Mouse (Mus musculus): ENCODE results near the gene Plcg1. TPM values are rescaled to one million over a fixed set of nuclear protein-coding genes. Genes with fewer than 3 reads are reported as not detected.

The Plcg1 gene
- polyA plus RNA-seq, 1 experiment from 2014 or later = 61.7 TPM

DNA sequence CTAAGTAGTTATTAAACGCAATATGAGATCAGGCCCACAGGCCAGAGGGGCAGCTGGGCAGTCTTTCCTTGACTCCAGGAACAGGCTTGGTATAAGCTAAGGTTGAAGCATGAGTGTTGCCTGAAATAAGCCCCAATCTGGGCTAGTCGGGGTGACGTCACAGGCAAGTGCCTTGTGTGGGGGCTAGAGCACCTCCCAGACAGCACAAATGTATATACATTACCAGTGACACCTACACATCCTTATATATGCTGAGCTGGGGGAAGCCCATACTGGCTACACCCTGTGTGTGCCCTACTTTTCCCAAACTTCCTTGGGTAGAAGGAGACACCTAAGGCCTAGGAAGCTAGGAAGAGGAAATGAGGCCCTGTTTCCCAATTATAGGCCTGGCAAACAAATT is 2.1 kb upstream of the Plcg1 start:
- Histone ChIP-seq H3K4me3 (no peak overlapping the region), H3K4me1 (peaks cover 38% of the 10 kb centered on the region), H3K9me3 (no peaks in the 10 kb centered on the region), H3K27me3 (ENCODE audit: poor library complexity, severe bottlenecking) (peaks cover 9% of the 10 kb centered on the region), H3K36me3 (replicated peaks) (peaks cover 24% of the 10 kb centered on the region), H3K27ac (no peak overlapping the region)
- no peak for DNase-seq (ENCODE audit: extremely low spot score, low spot score)
- 81% methylated on average over 3 of the region's 3 CpGs for WGBS

DNA sequence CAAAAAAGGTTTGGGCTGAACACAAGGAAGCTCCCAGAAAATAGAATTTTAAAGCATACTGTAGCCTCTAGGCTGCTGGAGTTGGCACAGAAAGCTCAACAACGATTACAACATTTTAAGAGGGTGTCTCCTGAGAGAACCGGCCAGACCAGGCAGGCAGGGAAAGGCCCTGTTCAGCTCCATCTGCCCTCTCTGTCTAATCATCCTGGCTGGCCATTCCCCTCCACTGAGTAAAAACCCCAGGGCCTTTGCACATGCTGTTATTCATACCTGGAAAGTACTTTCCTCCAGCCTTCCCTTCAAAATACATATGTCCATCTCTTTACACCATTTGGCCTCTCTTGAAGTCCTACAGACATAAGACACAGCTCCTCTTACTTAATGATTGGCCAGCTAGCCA is 1.7 kb upstream of the Plcg1 start:
- H3K4me3 ChIP-seq = no peak overlapping the region

DNA sequence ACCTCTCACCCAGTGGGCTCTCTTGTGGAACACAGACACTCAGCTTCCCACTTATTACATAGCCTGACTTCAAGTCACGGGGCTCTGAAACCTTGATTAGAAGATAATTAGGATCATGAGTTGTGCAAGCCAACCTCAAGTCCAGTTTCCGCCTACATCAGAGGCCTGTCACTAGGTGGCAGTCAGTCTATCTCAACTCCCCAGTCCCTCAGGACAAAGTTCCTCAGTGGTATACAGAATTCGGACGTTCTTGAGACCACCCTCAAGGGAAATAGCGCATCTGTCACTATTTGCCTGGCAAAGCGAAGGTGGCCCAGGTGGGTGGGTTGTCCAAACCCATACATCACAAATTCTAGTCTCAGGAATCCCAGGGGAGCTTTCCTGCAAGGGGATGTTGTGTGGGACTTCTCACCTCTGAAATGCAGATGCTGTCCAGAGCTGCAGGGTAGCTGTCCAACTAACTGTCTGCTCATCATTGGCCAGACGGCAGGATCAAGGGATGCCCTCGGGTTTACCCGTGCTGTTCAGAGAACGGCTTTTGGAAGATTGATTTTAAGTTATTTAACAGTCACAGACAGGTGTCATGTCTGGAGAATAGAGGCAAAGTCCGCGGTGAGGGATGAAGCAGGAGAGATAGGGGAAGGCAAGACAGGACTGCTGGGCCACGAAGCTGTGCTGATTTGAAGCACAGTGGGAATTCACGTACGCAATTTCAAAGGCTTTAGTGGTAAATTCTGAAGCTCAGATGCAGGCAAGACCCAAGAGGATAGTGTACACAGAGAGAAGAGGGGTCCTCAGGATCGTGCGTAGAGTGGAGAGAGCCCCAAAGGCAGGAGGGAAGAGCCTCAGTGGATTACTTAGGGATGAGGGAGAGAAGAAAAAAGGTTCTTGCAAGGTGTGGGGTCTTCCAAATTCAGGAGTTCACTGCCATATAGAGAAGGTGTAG is 976 bp upstream of the Plcg1 start:
- Histone ChIP-seq H3K4me1 (peaks cover 49% of the 10 kb centered on the region), H3K27ac (peak overlapping the region; percentile 100), H3K27me3 (ENCODE audit: poor library complexity, severe bottlenecking) (peaks cover 9% of the 10 kb centered on the region), H3K9me3 (no peaks in the 10 kb centered on the region), H3K4me3 (peak overlapping the region; percentile 97), H3K36me3 (replicated peaks) (peaks cover 24% of the 10 kb centered on the region)
- no peak for DNase-seq (ENCODE audit: extremely low spot score, low spot score)
- 38% methylated on average over 17 of the region's 17 CpGs for WGBS

More for the DNA sequence above, 1.7 kb upstream of the Plcg1 start:
- no peak for DNase-seq (ENCODE audit: extremely low spot score, low spot score)
- H3K36me3 ChIP-seq (replicated peaks) = peaks cover 24% of the 10 kb centered on the region
- H3K4me1 ChIP-seq = peaks cover 43% of the 10 kb centered on the region
- no peaks in the 10 kb centered on the region for H3K9me3 ChIP-seq
- WGBS = 89% methylated on average over 2 of the region's 2 CpGs
- peaks cover 9% of the 10 kb centered on the region for H3K27me3 ChIP-seq (ENCODE audit: poor library complexity, severe bottlenecking)
- no peak overlapping the region for H3K27ac ChIP-seq

DNA sequence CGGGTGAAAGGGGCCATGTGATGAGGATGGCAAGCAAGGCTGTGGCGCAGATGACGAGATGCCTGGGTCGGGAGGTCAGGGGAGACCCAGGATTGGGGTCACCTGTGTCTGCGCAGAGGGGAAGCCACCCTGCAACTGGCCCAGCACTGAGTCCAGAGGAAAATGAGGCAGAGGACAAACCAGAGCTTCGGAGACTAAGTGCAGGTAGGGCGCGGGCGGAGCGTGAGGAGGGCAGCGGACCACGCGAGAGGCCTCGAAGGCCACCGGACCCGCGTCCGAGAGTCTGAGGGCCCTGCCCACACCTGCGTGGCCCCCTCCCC is 343 bp upstream of the Plcg1 start:
- WGBS = 5% methylated on average over 19 of the region's 19 CpGs
- peak overlapping the region; percentile 97 for H3K4me3 ChIP-seq
- H3K27ac ChIP-seq = peak overlapping the region; percentile 100
- peaks cover 55% of the 10 kb centered on the region for H3K4me1 ChIP-seq
- H3K36me3 ChIP-seq (replicated peaks) = peaks cover 24% of the 10 kb centered on the region
- no peak for DNase-seq (ENCODE audit: extremely low spot score, low spot score)
- H3K9me3 ChIP-seq = no peaks in the 10 kb centered on the region
- H3K27me3 ChIP-seq (ENCODE audit: poor library complexity, severe bottlenecking) = peaks cover 9% of the 10 kb centered on the region

DNA sequence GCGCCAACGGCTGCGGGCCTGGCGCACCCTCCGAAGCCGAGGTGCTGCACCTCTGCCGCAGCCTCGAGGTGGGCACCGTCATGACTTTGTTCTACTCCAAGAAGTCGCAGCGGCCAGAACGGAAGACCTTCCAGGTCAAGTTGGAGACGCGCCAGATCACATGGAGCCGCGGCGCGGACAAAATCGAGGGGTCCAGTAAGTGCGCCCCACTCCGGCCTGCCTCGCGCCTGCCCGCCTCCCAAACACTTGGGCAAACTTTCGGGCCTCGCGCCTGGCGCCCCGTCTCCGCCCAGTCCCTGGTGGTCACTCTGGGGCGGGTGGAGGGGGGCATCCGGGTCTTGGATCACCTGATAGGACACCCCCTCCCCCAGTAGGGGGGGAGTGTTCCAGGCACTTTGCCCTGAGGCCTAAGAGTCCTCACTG is 750 bp downstream of the Plcg1 start:
- under 1% methylated on average over 32 of the region's 32 CpGs for WGBS
- Histone ChIP-seq H3K4me3 (peak overlapping the region; percentile 97), H3K27me3 (ENCODE audit: poor library complexity, severe bottlenecking) (peaks cover 9% of the 10 kb centered on the region), H3K36me3 (replicated peaks) (peaks cover 33% of the 10 kb centered on the region), H3K4me1 (peaks cover 55% of the 10 kb centered on the region), H3K9me3 (no peaks in the 10 kb centered on the region), H3K27ac (peak overlapping the region; percentile 100)
- peak; percentile 66 for DNase-seq (ENCODE audit: extremely low spot score, low spot score)

DNA sequence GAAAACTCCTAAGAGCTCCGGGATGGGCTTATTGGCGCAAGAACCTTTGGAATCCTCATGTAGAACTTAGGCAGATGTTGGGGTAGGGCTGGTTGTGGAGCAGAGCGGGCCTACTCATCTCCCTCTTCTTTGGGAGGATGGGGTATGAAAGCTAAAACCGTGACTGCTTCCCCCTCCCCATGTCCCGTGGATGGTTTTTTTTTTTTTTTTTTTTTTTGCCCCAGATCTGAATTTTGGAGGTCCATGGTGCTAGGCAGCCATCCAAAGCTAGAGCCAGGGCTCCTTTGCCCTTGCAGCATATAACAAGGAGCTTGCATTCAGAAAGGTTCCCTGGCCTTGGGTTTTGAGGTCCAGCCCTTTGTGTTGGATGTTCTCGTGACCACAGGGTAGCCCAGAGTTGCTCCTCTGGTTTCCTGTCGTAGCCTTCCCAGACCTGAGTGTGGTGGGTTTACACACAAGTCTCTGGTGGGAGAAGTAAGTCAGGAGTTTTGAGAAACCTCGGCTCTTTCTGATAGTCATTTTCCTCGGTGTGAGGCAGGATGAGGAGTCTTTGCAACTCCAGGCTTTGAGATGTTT is 1.4 kb downstream of the Plcg1 start:
- H3K9me3 ChIP-seq = no peaks in the 10 kb centered on the region
- no peak for DNase-seq (ENCODE audit: extremely low spot score, low spot score)
- H3K27ac ChIP-seq = peak overlapping the region; percentile 100
- H3K27me3 ChIP-seq (ENCODE audit: poor library complexity, severe bottlenecking) = peaks cover 9% of the 10 kb centered on the region
- H3K4me1 ChIP-seq = peaks cover 55% of the 10 kb centered on the region
- peak overlapping the region; percentile 97 for H3K4me3 ChIP-seq
- H3K36me3 ChIP-seq (replicated peaks) = peaks cover 40% of the 10 kb centered on the region
- 53% methylated on average over 9 of the region's 9 CpGs for WGBS

DNA sequence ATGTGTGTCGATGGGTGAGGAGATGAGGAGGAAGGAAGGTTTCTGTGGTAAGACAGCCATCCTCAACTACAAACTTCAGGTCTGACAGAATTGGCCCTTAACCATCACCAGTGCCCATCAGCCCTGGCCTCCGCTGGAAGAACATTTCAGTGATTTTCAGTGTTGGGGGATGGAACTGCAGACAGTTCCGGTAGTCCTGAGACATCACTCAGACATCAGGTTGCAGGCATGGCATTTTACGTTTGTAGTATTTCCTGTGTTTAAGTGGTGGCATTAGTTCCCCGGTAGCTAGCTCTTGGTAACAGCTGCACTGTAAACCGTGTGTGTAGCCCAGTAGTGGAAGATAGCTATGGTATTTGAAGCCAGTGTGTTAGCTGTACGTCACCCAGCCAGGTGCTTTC is 2.0 kb downstream of the Plcg1 start:
- peaks cover 46% of the 10 kb centered on the region for H3K36me3 ChIP-seq (replicated peaks)

DNA sequence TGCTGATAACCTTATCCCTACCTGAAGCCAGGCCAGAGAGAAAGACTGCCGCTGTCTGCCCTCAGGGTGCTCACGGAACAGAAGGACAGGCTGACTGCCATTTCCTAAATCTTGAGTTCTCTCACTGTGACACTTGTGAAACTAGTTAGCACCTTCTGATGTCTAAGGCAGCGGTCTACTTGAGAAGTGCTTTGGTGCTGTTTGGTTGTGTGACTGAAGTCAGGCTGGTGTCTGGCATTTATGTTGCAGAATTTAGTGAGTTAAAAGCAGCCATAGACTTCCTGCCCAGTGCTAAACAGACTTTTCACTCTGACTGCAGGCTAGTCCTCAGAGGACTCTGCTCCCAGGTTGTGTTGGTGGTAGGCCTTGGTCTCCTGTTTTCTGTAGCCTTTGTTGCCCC is 3.2 kb downstream of the Plcg1 start:
- no peak for DNase-seq (ENCODE audit: extremely low spot score, low spot score)
- Histone ChIP-seq H3K27ac (no peak overlapping the region), H3K36me3 (replicated peaks) (peaks cover 58% of the 10 kb centered on the region), H3K4me1 (peaks cover 67% of the 10 kb centered on the region), H3K27me3 (ENCODE audit: poor library complexity, severe bottlenecking) (peaks cover 9% of the 10 kb centered on the region), H3K4me3 (peak overlapping the region; percentile 16; the same call in 1 of the 2 replicates), H3K9me3 (no peaks in the 10 kb centered on the region)
- 93% methylated on average over 3 of the region's 3 CpGs for WGBS

More for the DNA sequence above, 2.0 kb downstream of the Plcg1 start:
- no peaks in the 10 kb centered on the region for H3K9me3 ChIP-seq
- 0 out of 2 replicates have a peak overlapping the region, but pooled peaks have one; percentile 100 for H3K27ac ChIP-seq
- H3K27me3 ChIP-seq (ENCODE audit: poor library complexity, severe bottlenecking) = peaks cover 9% of the 10 kb centered on the region
- WGBS = 80% methylated on average over 7 of the region's 7 CpGs
- no peak for DNase-seq (ENCODE audit: extremely low spot score, low spot score)
- peaks cover 56% of the 10 kb centered on the region for H3K4me1 ChIP-seq
- peak overlapping the region; percentile 97 for H3K4me3 ChIP-seq

DNA sequence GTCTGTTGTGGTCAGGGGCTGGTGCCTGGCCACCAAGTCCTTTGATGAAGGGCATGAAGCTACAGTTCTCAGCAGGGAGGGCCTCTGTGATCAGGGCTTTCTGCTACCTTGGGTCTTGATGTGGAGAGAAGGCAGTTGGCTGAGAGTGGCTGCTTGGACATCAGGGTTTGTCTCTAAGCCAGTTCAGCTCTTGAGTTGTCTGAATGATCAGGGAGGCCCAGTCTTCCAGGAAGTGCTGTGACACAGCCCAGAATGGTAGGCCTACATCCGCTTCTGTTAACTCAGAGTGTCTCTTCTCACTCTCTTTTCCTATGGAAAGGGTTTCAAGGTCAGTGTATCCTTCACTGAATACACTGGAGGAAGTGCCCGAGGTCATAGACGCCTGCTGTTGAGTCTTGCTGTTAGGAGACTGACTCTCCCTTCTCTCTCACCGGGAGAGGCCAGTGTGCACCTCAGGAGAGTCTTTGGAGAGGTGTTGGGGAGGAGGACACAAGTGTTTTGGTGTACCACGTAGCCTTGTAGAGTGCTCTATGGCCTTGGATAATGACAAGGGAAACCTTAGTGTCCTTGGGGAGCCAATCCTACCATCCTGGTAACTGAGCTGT is 4.7 kb downstream of the Plcg1 start:
- Histone ChIP-seq H3K4me1 (peaks cover 69% of the 10 kb centered on the region), H3K36me3 (replicated peaks) (peaks cover 72% of the 10 kb centered on the region), H3K27ac (no peak overlapping the region), H3K4me3 (no peak overlapping the region), H3K9me3 (no peaks in the 10 kb centered on the region), H3K27me3 (ENCODE audit: poor library complexity, severe bottlenecking) (no peaks in the 10 kb centered on the region)
- no peak for DNase-seq (ENCODE audit: extremely low spot score, low spot score)
- 91% methylated on average over 5 of the region's 5 CpGs for WGBS

DNA sequence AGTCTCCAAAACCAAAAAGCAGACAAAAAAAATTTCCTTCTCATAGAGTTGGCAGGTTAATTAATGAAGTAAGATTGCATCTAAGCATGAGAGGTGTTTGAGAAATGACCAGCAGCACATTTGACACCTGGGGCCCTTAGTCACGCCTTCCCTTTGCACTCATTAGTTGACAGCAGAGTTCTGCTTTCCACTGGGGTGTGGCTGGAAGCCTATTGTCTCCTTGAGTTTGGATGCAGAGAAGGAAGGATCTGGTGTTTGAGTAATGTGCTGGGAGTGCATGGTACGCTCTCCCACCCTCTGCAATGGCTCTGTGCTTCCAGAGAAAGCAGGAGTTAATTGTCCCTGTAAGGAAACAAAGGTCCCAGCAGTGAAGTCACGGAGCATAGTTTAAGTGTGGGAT is 5.4 kb downstream of the Plcg1 start:
- Histone ChIP-seq H3K36me3 (replicated peaks) (peaks cover 78% of the 10 kb centered on the region), H3K27me3 (ENCODE audit: poor library complexity, severe bottlenecking) (no peaks in the 10 kb centered on the region), H3K9me3 (no peaks in the 10 kb centered on the region), H3K4me1 (peaks cover 70% of the 10 kb centered on the region), H3K27ac (no peak overlapping the region), H3K4me3 (no peak overlapping the region)
- WGBS = 93% methylated on average over 3 of the region's 3 CpGs
- no peak for DNase-seq (ENCODE audit: extremely low spot score, low spot score)

DNA sequence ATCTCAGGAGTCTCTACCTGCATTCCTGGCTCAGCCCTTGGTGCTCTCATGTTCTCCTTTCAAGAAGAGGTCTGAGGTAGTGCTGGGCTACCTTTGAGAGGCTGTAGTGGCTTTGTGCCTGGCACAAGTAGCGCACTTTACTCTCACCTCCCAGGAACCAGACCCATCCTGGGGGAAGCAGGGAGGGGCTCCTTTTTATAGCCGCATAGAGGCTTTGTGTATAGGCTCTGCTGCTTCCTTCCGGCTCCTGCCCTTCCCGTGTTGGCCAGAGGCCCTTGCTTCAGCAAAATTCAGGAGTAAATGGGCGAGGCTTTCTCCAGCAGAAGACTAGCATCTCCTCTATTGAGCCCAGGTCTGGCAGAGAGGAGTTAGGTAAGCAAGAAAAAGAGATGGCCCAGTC is 7.3 kb downstream of the Plcg1 start:
- Histone ChIP-seq H3K36me3 (replicated peaks) (peaks cover 89% of the 10 kb centered on the region), H3K4me3 (no peak overlapping the region), H3K9me3 (no peaks in the 10 kb centered on the region), H3K4me1 (peaks cover 64% of the 10 kb centered on the region), H3K27me3 (ENCODE audit: poor library complexity, severe bottlenecking) (no peaks in the 10 kb centered on the region), H3K27ac (no peak overlapping the region)
- DNase-seq (ENCODE audit: extremely low spot score, low spot score) = no peak
- WGBS = 84% methylated on average over 5 of the region's 5 CpGs

DNA sequence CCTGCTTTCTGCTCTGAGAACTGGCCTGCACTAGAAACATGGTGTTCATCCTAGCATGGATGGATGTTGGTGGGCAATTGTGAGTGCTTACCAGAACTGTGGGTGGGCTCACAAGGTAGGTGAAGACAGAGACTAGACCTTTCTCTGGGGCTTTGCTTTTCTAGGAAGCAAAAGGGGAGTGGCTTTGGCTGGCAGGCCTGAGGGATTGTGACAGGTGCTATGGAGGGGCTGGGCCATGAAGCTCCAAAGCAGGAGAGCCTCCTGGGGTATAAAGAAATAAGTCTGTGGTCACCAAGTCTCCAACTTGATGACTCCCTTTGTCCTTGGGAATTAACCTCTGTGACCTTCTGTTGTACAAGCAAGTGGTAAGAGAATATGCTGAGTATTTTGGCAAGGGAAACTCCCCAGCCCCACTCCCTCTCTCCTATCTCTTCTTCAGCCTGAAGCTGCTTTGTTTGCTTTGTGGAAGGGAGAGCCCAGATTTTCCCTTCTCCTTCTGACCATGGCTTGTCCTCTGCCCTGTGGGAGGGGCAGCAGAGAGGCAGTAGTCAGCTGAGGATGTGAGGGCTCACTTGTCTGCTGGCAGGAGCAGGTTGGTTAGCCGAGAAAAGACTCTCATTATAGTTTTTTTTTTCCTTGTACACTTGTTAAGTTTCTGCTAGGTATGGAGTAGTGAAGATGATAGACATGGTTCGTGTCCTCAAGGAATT is 8.7 kb downstream of the Plcg1 start:
- Histone ChIP-seq H3K4me3 (no peak overlapping the region), H3K9me3 (no peaks in the 10 kb centered on the region), H3K27ac (no peak overlapping the region), H3K27me3 (ENCODE audit: poor library complexity, severe bottlenecking) (no peaks in the 10 kb centered on the region), H3K4me1 (peaks cover 50% of the 10 kb centered on the region), H3K36me3 (replicated peaks) (peaks cover 83% of the 10 kb centered on the region)
- DNase-seq (ENCODE audit: extremely low spot score, low spot score) = no peak
- WGBS = 59% methylated on average over 2 of the region's 2 CpGs
